Mouse (Mus musculus): Measurements from ENCODE around the gene Rap1gds1. TPM values are rescaled to one million over a fixed set of nuclear protein-coding genes. Genes with fewer than 3 reads are reported as not detected.
A peak's percentile ranks its signal among the peaks of the same experiment; 100 is the strongest.

The Rap1gds1 gene
- total RNA-seq, 1 experiment from 2014 or later, result 54.0 TPM

GRCm38 (mm10) chr3:138941604-138942003, 133.4 kb downstream of the Rap1gds1 start:
- DNase-seq, result no peak

GRCm38 (mm10) chr3:138937241-138937640, 137.8 kb downstream of the Rap1gds1 start:
- DNase-seq, result no peak

GRCm38 (mm10) chr3:138936780-138937179, 138.2 kb downstream of the Rap1gds1 start:
- no peak for DNase-seq

GRCm38 (mm10) chr3:138927437-138927836, 147.6 kb downstream of the Rap1gds1 start:
- DNase-seq, result no peak

GRCm38 (mm10) chr3:138926161-138926560, 148.8 kb downstream of the Rap1gds1 start:
- no peak for DNase-seq

GRCm38 (mm10) chr3:138918241-138918640, 156.8 kb downstream of the Rap1gds1 start:
- no peak for DNase-seq

GRCm38 (mm10) chr3:138917016-138917415, 158.0 kb downstream of the Rap1gds1 start:
- peak; percentile 36 for DNase-seq

- DNase-seq, result no peak
Observed at GRCm38 (mm10) chr3:138916591-138916990, 158.4 kb downstream of the Rap1gds1 start.

- no peak for DNase-seq
Observed at GRCm38 (mm10) chr3:138914626-138915288, 160.2 kb downstream of the Rap1gds1 start.

GRCm38 (mm10) chr3:138912504-138912903, 162.5 kb downstream of the Rap1gds1 start:
- DNase-seq, result no peak

GRCm38 (mm10) chr3:138909313-138909712, 165.7 kb downstream of the Rap1gds1 start:
- no peak for DNase-seq

- peak; percentile 82 for DNase-seq
Observed at GRCm38 (mm10) chr3:138906112-138906880, 168.7 kb downstream of the Rap1gds1 start.

- peak; percentile 32 for DNase-seq
Observed at GRCm38 (mm10) chr3:138905678-138906077, 169.3 kb downstream of the Rap1gds1 start.

- DNase-seq, result peak; percentile 62
Observed at GRCm38 (mm10) chr3:138900571-138901141, 174.3 kb downstream of the Rap1gds1 start.

- no peak for DNase-seq
Observed at GRCm38 (mm10) chr3:138898055-138898454, 176.9 kb downstream of the Rap1gds1 start.

- no peak for DNase-seq
Observed at GRCm38 (mm10) chr3:138897500-138897899, 177.5 kb downstream of the Rap1gds1 start.

GRCm38 (mm10) chr3:138893520-138893919, 181.5 kb downstream of the Rap1gds1 start:
- no peak for DNase-seq

GRCm38 (mm10) chr3:138889769-138890295, 185.2 kb downstream of the Rap1gds1 start:
- DNase-seq, result peak; percentile 19

GRCm38 (mm10) chr3:138889214-138889613, 185.8 kb downstream of the Rap1gds1 start:
- peak; percentile 52 for DNase-seq

- DNase-seq, result no peak
Observed at GRCm38 (mm10) chr3:138886121-138886520, 188.9 kb downstream of the Rap1gds1 start.

GRCm38 (mm10) chr3:138881725-138882347, 193.2 kb downstream of the Rap1gds1 start:
- no peak for DNase-seq

GRCm38 (mm10) chr3:138880999-138881724, 193.8 kb downstream of the Rap1gds1 start:
- DNase-seq, result no peak

All from adrenal gland, postnatal 14 days (tissue).